Mouse (Mus musculus): ENCODE data around the gene Crcp.
"Not testable (repeated sequence)": the region's sequence is repeated elsewhere in the genome, so short reads cannot be mapped to it uniquely, and the experiment has no call there.

DNA sequence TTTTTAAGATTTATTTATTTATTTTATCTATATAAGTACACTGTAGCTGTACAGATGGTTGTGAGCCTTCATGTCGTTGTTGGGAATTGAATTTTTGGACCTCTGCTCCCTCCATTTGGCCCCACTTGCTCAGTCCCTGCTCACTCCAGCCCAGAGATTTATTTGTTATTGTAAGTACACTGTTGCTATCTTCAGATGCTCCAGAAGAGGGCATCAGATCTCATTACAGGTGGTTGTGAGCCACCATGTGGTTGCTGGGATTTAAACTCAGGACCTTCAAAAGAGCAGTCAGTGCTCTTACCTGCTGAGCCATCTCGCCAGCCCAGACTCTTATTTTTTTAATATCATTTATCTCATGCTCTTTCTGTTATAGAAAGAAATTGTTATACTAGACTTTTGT lies 7.2 kb downstream of the Crcp start:
- not testable (repeated sequence) for TF ChIP-seq CTCF (IDR thresholded peaks at IDR 0.05; ENCODE audit: low read depth, low read length); POLR2A (IDR thresholded peaks at IDR 0.05; ENCODE audit: extremely low read depth, insufficient read depth, low read length)
